Mouse (Mus musculus) heart, adult 10 weeks (tissue): ENCODE data around the gene Gm4767. TPM values are rescaled to one million over a fixed set of nuclear protein-coding genes. Genes with fewer than 3 reads are reported as not detected.

Experiments
- polyA plus RNA-seq: library from polyadenylated mRNA; stranded (reverse); fragments of 350-450 nt; fragmentation: Illumina TruSeq; extraction: RNeasy Lipid Tissue Mini Kit (QIAGEN cat#74804); gene quantifications from one replicate; pipeline ENCODE4 v1.2.3, GENCODE M21; 2014; ENCODE audit warnings: low read depth, low replicate concordance

Gene Gm4767
- 0.68 TPM for polyA plus RNA-seq

DNA sequence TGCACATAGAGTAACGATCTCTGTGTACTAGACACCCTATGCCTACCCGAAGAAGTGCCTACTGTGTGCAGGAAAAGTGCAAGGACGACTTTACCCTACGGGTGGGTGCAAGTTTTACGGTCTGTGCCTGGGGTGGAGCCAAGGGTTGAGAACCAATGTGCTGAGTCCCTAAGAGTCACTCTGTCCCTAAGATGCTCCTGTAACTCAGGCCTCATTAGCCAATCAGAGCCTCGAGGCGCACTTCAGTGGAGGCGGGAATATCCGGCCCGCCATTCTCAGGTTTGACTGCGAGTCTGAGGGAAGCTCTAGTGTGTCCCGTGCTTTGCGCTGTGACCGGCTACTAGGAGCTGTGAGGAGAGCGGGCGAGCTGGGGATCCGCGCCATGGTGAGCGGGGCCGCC, at the start of gene Gm4767:
Gm4767 (plus strand) TSS at position 288 of the 400 bp plus-strand sequence.

DNA sequence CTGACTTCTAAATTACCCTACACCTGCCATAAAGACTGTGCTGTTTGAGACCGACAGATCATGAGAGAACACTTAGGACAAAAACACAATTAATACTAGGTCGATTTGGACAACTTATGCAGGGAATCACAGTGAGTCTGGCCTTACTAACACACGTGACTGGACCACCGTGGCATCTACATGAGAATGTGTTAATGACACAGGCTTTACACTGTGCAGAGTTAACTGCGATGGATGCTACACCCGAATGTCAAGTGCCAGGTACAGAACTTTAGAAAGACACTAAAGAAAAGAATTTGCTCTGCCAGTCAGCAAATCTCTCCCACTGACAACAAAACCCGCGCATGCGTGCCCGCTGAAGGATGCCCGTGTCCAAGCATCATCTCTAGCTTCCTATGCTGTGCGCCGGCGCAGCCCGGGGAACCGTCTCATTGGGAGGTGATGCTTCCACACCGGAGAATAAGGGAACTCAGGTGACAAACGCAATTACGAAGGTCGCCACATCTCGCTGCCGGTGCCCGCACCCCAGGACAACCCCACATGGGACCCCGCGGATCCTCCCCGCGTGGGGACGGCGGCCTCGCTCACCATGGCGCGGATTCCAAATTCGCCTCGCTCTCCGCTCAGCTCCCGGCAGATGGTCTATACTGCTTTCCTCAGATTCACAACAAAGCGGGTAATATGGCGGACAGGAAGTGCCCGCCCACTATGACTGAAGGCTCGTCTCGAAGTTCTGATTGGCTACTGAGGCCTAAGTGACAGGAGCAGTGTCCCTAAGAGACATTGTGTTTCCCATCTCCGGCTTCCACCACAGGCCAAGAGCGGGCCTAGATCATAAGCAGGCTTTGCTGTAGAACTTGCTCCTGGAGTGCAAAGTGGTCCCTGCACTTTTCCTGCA, 41.2 kb upstream of the Gm4767 start, which contains the start of gene Gm3055:
Gm3055 (minus strand) TSS at position 656 of the 898 bp plus-strand sequence.

GRCm38 (mm10) chr10:81863409-81864407, 51.7 kb downstream of the Gm4767 start, which contains the start of gene Gm32687:
Gene Gm32687 (plus strand): TSS chr10:81863934.

Other genes with a start within 250 kb of the Gm4767 start
- gene Tle2, start 237.6 kb upstream of the Gm4767 start, polyA plus RNA-seq, result 16.3 TPM
- 14.7 TPM for gene Tle6, start 211.1 kb upstream of the Gm4767 start, polyA plus RNA-seq
- 5.9 TPM for gene BC025920, start 205.9 kb upstream of the Gm4767 start, polyA plus RNA-seq
- gene Sirt6, start 184.4 kb upstream of the Gm4767 start, polyA plus RNA-seq, result 8.1 TPM
- gene Ankrd24, start 183.6 kb upstream of the Gm4767 start, polyA plus RNA-seq, result 19.0 TPM
- gene Gm10778, start 163.1 kb upstream of the Gm4767 start, polyA plus RNA-seq, result 2.7 TPM
- gene Zfp433, start 107.4 kb upstream of the Gm4767 start, polyA plus RNA-seq, result 4.7 TPM
- 3.5 TPM for gene Gm3055, start 41.0 kb upstream of the Gm4767 start, polyA plus RNA-seq
- 2.2 TPM for gene Gm32687, start 51.7 kb downstream of the Gm4767 start, polyA plus RNA-seq
- gene Zfp781, start 118.3 kb downstream of the Gm4767 start, polyA plus RNA-seq, result 0.50 TPM
- gene Zfp873, start 235.9 kb downstream of the Gm4767 start, polyA plus RNA-seq, result 4.4 TPM